Mouse (Mus musculus): ENCODE results near the gene Jund. TPM values are rescaled to one million over a fixed set of nuclear protein-coding genes. Genes with fewer than 3 reads are reported as not detected.

Jund gene
- total and polyA plus RNA-seq, 3 experiments = 191 to 283 (median 279) TPM

DNA sequence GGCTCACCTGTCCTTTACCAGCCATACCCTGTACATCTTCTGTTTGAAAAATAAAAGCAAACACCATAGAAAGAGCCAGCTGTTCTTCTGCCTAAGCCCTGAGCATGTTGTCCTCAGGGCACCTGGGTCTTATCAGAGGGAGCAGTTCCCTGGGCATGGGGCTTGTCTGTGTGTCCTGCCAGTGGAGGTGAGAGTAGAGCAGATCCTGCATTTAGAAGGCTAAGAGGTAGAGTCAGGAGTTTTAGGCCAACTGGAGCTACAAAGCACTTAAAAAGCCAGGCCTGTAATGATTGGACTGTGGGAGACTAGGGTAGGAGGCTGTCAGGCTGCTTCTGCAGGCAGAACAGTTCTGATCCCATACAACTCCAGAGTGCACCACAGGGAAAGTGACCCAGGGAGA lies 20.1 kb upstream of the Jund start:
- Histone ChIP-seq H3K4me1 (ENCODE audit: control insufficient read depth in 1 of 2, insufficient read depth in 2 of 2) (peaks cover 33 to 89% of the 10 kb centered on the region in 2 experiments), H3K4me2 (ENCODE audit: insufficient read depth, low read depth, poor library complexity, severe bottlenecking) (no peak overlapping the region), H3K4me3 (replicated peaks in 1 of 3; ENCODE audit: low read depth in 2 of 3, low read length in 2 of 3, poor library complexity in 1 of 3) (no peak overlapping the region), H3K27me3 (replicated peaks) (no peaks in the 10 kb centered on the region), H3K36me3 (replicated peaks in 1 of 2; ENCODE audit: control insufficient read depth in 1 of 2, insufficient read depth in 1 of 2, low read length in 1 of 2) (peaks cover 42 to 46% of the 10 kb centered on the region in 2 experiments), H3K9me3 (replicated peaks; ENCODE audit: low read length) (no peaks in the 10 kb centered on the region), H3K27ac (ENCODE audit: insufficient read depth, low read depth) (no peak overlapping the region), H3K9ac (ENCODE audit: insufficient read depth, low read depth) (no peak overlapping the region), H3K79me2 (replicated peaks; ENCODE audit: control insufficient read depth, extremely low read depth, insufficient read depth, poor library complexity, severe bottlenecking) (peaks cover 16% of the 10 kb centered on the region)
- DNase-seq (ENCODE audit: extremely low read depth) = no peak
- TF ChIP-seq MXI1 (IDR thresholded peaks at IDR 0.05; ENCODE audit: low read depth, low read length) (no peak), KAT2A (IDR thresholded peaks at IDR 0.05; ENCODE audit: insufficient replicate concordance, low read length) (no peak), USF1 (IDR thresholded peaks at IDR 0.05; ENCODE audit: low read depth, low read length) (no peak), BHLHE40 (IDR thresholded peaks at IDR 0.05; ENCODE audit: low read depth, low read length) (no peak), CHD2 (IDR thresholded peaks at IDR 0.05; ENCODE audit: low read length) (no peak), IRF4 (IDR thresholded peaks at IDR 0.05; ENCODE audit: low read depth, low read length) (no peak), ZNF384 (IDR thresholded peaks at IDR 0.05; ENCODE audit: low read depth, low read length) (no peak), SMC3 (IDR thresholded peaks at IDR 0.05; ENCODE audit: low read depth, low read length) (no peak), GABPA (IDR thresholded peaks at IDR 0.05; ENCODE audit: insufficient replicate concordance, low read depth, low read length) (no peak), PAX5 (IDR thresholded peaks at IDR 0.05; ENCODE audit: low read length) (no peak), HCFC1 (IDR thresholded peaks at IDR 0.05; ENCODE audit: low read depth, low read length) (no peak), NRF1 (IDR thresholded peaks at IDR 0.05; ENCODE audit: low read depth, low read length) (no peak), ELF1 (IDR thresholded peaks at IDR 0.05; ENCODE audit: low read depth, low read length) (no peak), MAZ (IDR thresholded peaks at IDR 0.05; ENCODE audit: low read depth, low read length) (no peak), E2F4 (IDR thresholded peaks at IDR 0.05; ENCODE audit: insufficient replicate concordance, low read depth, low read length) (no peak), JUND (conservative IDR thresholded peaks at IDR 0.05; ENCODE audit: low read depth, low read length) (no peak), NELFE (IDR thresholded peaks at IDR 0.05; ENCODE audit: low read depth, low read length) (no peak), MEF2A (IDR thresholded peaks at IDR 0.05; ENCODE audit: borderline replicate concordance, low read depth, low read length) (no peak), TCF12 (IDR thresholded peaks at IDR 0.05; ENCODE audit: low read depth, low read length) (no peak), POLR2A (IDR thresholded peaks at IDR 0.05; ENCODE audit: low read depth, low read length) (no peak)
- dilution Hi-C loops (cut with MboI; ENCODE audit: extremely low pct_ligation_motif_present, extremely low pct_unique_long_range_greater_than_20kb, low sequenced_read_pairs) (no loop called here), in situ Hi-C loops (cut with MboI; ENCODE audit: low pct_ligation_motif_present, low pct_unique_long_range_greater_than_20kb, low sequenced_read_pairs) (no loop called here)

- Histone ChIP-seq H3K27ac (ENCODE audit: insufficient read depth, low read depth) (no peak overlapping the region), H3K9me3 (replicated peaks; ENCODE audit: low read length) (no peaks in the 10 kb centered on the region), H3K36me3 (replicated peaks in 1 of 2; ENCODE audit: control insufficient read depth in 1 of 2, insufficient read depth in 1 of 2, low read length in 1 of 2) (peaks cover 42 to 46% of the 10 kb centered on the region in 2 experiments), H3K4me1 (ENCODE audit: control insufficient read depth in 1 of 2, insufficient read depth in 2 of 2) (peaks cover 28 to 91% of the 10 kb centered on the region in 2 experiments), H3K9ac (ENCODE audit: insufficient read depth, low read depth) (no peak overlapping the region), H3K4me2 (ENCODE audit: insufficient read depth, low read depth, poor library complexity, severe bottlenecking) (no peak overlapping the region), H3K27me3 (replicated peaks) (no peaks in the 10 kb centered on the region), H3K4me3 (replicated peaks in 1 of 3; ENCODE audit: low read depth in 2 of 3, low read length in 2 of 3, poor library complexity in 1 of 3) (no peak overlapping the region), H3K79me2 (replicated peaks; ENCODE audit: control insufficient read depth, extremely low read depth, insufficient read depth, poor library complexity, severe bottlenecking) (peaks cover 8% of the 10 kb centered on the region)
- in situ Hi-C loops (cut with MboI; ENCODE audit: low pct_ligation_motif_present, low pct_unique_long_range_greater_than_20kb, low sequenced_read_pairs) (no loop called here), dilution Hi-C loops (cut with MboI; ENCODE audit: extremely low pct_ligation_motif_present, extremely low pct_unique_long_range_greater_than_20kb, low sequenced_read_pairs) (no loop called here)
- no peak for DNase-seq (ENCODE audit: extremely low read depth)
- TF ChIP-seq ELF1 (IDR thresholded peaks at IDR 0.05; ENCODE audit: low read depth, low read length) (no peak), JUN (IDR thresholded peaks at IDR 0.05; ENCODE audit: insufficient read depth, low read depth, low read length) (no peak), USF1 (IDR thresholded peaks at IDR 0.05; ENCODE audit: low read depth, low read length) (no peak)
Observed at GRCm38 (mm10) chr8:70679404-70679803, 19.3 kb upstream of the Jund start.

Data from CH12.LX (cell line).